Mouse (Mus musculus): ENCODE data around the gene Sall4.

Gene Sall4

GRCm38 (mm10) chr2:168767582-168767981 is at the start of gene Sall4:
Sall4 (minus strand) TSS chr2:168767943.
- no peak for DNase-seq (ENCODE audit: low read depth)

- no peak for DNase-seq (ENCODE audit: low read depth)
Observed at GRCm38 (mm10) chr2:168813243-168813642, 45.5 kb upstream of the Sall4 start.

- DNase-seq (ENCODE audit: low read depth), result no peak
Observed at GRCm38 (mm10) chr2:168809895-168810294, 42.2 kb upstream of the Sall4 start.

- no peak for DNase-seq (ENCODE audit: low read depth)
Observed at GRCm38 (mm10) chr2:168807681-168808080, 39.9 kb upstream of the Sall4 start.

GRCm38 (mm10) chr2:168803849-168804248 is 36.1 kb upstream of the Sall4 start:
- DNase-seq (ENCODE audit: low read depth), result no peak

GRCm38 (mm10) chr2:168799326-168799725 is 31.6 kb upstream of the Sall4 start:
- DNase-seq (ENCODE audit: low read depth), result no peak

GRCm38 (mm10) chr2:168798921-168799320 is 31.2 kb upstream of the Sall4 start:
- DNase-seq (ENCODE audit: low read depth), result no peak

GRCm38 (mm10) chr2:168791115-168791802 is 23.5 kb upstream of the Sall4 start:
- no peak for DNase-seq (ENCODE audit: low read depth)

GRCm38 (mm10) chr2:168786174-168786573 is 18.4 kb upstream of the Sall4 start:
- no peak for DNase-seq (ENCODE audit: low read depth)

GRCm38 (mm10) chr2:168780596-168780995 is 12.9 kb upstream of the Sall4 start:
- no peak for DNase-seq (ENCODE audit: low read depth)

- DNase-seq (ENCODE audit: low read depth), result no peak
Observed at GRCm38 (mm10) chr2:168780024-168780423, 12.3 kb upstream of the Sall4 start.

- DNase-seq (ENCODE audit: low read depth), result no peak
Observed at GRCm38 (mm10) chr2:168777481-168777880, 9.7 kb upstream of the Sall4 start.

GRCm38 (mm10) chr2:168776238-168776637 is 8.5 kb upstream of the Sall4 start:
- no peak for DNase-seq (ENCODE audit: low read depth)

- no peak for DNase-seq (ENCODE audit: low read depth)
Observed at GRCm38 (mm10) chr2:168769259-168769658, 1.5 kb upstream of the Sall4 start.

GRCm38 (mm10) chr2:168766538-168767361 is 993 bp downstream of the Sall4 start:
- no peak for DNase-seq (ENCODE audit: low read depth)

- no peak for DNase-seq (ENCODE audit: low read depth)
Observed at GRCm38 (mm10) chr2:168765696-168766537, 1.8 kb downstream of the Sall4 start.

GRCm38 (mm10) chr2:168765065-168765681 is 2.6 kb downstream of the Sall4 start:
- DNase-seq (ENCODE audit: low read depth), result no peak

- DNase-seq (ENCODE audit: low read depth), result no peak
Observed at GRCm38 (mm10) chr2:168764460-168764867, 3.3 kb downstream of the Sall4 start.

- DNase-seq (ENCODE audit: low read depth), result no peak
Observed at GRCm38 (mm10) chr2:168763785-168764184, 4.0 kb downstream of the Sall4 start.

- DNase-seq (ENCODE audit: low read depth), result no peak
Observed at GRCm38 (mm10) chr2:168762411-168762815, 5.3 kb downstream of the Sall4 start.

- DNase-seq (ENCODE audit: low read depth), result no peak
Observed at GRCm38 (mm10) chr2:168761954-168762353, 5.8 kb downstream of the Sall4 start.

GRCm38 (mm10) chr2:168761141-168761540 is 6.6 kb downstream of the Sall4 start:
- no peak for DNase-seq (ENCODE audit: low read depth)
